Mouse (Mus musculus) left cerebral cortex, adult 2 months (tissue): ENCODE data around the gene Endou. TPM values are rescaled to one million over a fixed set of nuclear protein-coding genes. Genes with fewer than 3 reads are reported as not detected.

Experiments
- DNase-seq, 2 experiments: peaks; one replicate each; pipeline ENCODE4 v3.0.0; 2021 to 2022; ENCODE audit warnings: low spot score in 2 of 2, mixed read lengths in 1 of 2; ENCODE audit errors: extremely low spot score in 1 of 2
- H3K27ac ChIP-seq: fragments of 200-600 bp; 2 replicates; pipeline ENCODE4 v1.8.1; 2022
- H3K4me3 ChIP-seq: fragments of 200-600 bp; 2 replicates; pipeline ENCODE4 v1.8.1; 2022
- CTCF ChIP-seq: fragments of 200-600 bp; IDR thresholded peaks from 2 replicates; pipeline ENCODE4 v1.8.1; 2022; ENCODE audit warnings: antibody characterized with exemption, mild to moderate bottlenecking, moderate library complexity
- intact Hi-C: fragments of 180-260 bp; cut with DNase I; formaldehyde crosslinking; loops from one replicate; pipeline ENCODE4 v1.15.1; 2025
- total RNA-seq, 2 experiments: library from RNA; stranded (reverse); gene quantifications; 2 replicates each; pipeline ENCODE4 v1.2.3; 2021

Gene Endou
- total RNA-seq, 2 experiments from 2014 or later = 2.8 to 4.7 TPM

DNA sequence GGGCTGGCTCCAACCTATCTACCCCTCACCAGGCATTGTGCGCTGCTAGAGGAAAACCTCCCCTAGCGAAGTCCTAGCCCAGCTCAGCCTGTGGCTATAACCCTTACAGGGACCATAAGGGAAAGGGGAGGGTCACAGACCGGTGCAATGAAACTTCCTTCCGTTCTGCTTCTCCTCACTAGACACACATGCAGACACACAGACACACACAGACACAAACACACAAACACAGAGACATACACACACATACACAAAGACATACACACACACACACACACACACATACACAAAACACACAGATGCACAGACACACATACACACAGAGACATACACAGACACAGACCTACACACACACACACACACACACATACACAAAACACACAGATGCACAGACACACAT is 11.5 kb upstream of the Endou start:
- no peak for TF ChIP-seq CTCF
- no peak for DNase-seq
- no peak overlapping the region for H3K27ac ChIP-seq
- H3K4me3 ChIP-seq = no peak overlapping the region
- intact Hi-C loops = no loop called here

DNA sequence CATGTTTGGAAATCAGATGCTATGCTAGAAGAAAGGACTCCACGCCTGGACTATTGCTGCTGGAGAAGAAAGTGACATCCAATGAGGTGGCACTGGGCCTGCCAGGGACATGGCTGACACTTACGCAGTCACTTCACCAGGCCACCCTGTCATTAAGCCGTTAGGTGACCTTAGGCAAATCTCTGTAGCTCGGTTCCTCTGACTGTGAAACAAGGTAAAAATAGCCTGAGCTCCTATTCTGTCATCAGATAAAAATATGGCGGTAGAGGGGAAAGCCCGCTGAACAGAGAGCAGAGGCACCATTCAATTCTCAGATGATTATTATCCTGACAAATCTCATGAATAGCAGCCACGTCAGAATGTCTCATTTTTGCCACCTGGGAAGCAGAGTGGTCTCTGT is 10.9 kb upstream of the Endou start:
- intact Hi-C loops = no loop called here
- TF ChIP-seq CTCF = no peak
- no peak overlapping the region for H3K4me3 ChIP-seq
- DNase-seq = no peak
- no peak overlapping the region for H3K27ac ChIP-seq

DNA sequence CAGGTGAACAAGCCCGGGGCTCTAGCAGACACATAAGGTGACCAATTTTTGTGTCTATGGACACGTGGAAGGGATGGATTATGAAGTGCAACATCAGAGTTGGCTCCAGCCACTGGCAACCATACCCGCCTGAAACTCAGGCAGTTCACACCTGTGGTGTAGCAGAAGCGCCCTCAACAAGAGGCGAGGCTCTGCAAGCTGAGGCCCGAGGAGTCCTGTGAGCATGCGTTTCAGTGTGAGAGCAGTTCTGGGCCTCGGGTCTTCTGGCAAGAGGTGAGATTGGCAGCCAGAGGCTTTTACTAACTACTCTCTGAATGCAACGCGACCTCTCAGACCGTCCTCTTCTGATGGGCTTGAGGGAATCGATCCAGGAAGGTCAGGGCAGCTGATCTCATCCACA is 10.5 kb upstream of the Endou start:
- Histone ChIP-seq H3K4me3 (no peak overlapping the region), H3K27ac (no peak overlapping the region)
- DNase-seq = no peak
- intact Hi-C loops = no loop called here
- TF ChIP-seq CTCF = no peak

DNA sequence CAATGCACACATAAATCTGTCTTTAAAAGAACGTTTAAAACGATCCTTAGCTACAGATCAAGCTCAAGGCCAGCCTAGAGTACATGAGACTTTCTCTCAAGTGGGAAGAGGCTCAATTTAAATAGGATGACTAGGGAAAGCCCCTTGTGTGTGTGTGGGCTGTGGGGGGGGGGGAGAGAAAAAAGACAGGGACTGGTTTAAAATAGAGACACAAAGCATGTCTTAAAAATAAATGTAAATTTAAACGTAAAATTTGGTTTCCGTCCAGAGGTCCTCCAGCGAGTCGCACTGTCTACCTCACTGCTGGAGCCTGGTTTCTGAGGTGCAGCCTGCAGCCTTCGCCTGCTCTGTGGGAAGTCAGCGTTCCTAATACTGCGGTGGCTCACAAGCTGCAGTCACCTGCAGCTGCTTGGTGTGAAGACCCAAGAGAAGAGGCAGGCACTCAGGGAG is 9.2 kb upstream of the Endou start:
- H3K4me3 ChIP-seq = no peak overlapping the region
- intact Hi-C loops = no loop called here
- no peak for TF ChIP-seq CTCF
- H3K27ac ChIP-seq = no peak overlapping the region
- no peak for DNase-seq

DNA sequence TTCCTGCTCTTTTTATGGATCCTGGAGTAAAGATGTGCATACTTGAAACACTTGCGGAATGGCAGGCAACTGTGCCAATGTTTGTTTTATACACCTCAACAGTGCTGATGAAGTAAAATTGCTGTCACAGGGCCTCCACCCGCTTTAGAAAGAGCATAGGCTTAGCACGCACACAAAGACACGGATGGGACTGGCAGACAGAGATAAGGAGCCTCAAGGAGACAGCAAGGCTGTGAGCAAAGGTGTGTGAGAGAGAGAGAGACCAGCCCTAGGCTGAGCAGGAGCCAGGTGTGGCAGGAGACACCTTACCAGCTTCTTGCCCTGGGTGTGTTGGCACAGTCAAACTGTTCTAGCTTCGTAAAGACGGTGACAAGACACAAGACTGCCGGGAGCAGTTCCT is 7.8 kb upstream of the Endou start:
- no peak for DNase-seq
- H3K4me3 ChIP-seq = no peak overlapping the region
- TF ChIP-seq CTCF = no peak
- intact Hi-C loops = no loop called here
- no peak overlapping the region for H3K27ac ChIP-seq

DNA sequence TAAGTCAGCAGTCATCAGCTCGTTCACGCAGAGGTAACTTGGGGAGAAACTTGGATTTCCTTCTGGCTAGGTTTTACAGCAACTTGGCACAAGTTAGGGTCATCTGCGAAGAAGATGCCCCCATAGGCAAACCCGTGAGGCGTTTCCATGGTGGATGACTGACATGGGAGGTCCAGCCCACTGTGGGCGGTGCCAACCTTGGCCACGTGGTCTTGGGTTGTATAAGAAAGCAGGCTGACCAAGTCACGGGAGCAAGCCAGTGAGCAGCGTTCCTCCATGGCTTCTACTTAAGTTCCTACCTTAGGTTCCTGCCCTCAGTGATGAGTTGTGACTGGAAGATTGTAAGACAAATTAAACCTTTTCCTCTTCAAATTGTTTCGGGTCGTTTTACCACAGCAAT is 849 bp upstream of the Endou start:
- intact Hi-C loops = no loop called here
- TF ChIP-seq CTCF = no peak
- no peak for DNase-seq
- H3K27ac ChIP-seq = no peak overlapping the region
- no peak overlapping the region for H3K4me3 ChIP-seq

DNA sequence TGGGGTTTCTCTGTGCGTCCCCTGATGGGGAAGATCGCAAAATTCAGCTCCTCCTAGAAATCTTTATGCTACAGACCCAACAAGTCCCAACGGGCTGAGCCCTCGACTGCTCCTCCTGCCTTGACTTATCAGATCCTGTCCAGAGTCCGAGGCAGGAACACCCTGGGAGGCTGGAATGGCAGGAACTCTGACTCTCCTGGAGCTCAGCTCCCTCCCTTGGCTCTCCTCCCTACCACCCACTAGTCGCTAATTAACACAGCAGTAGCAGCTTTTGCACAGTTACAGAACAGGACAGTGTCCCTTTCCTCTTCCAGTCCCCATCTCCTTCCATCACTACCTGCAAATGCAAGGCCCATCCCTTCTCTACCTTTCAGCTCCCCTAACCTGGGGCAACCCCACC is 774 bp downstream of the Endou start:
- intact Hi-C loops = no loop called here
- Histone ChIP-seq H3K4me3 (no peak overlapping the region), H3K27ac (peak overlapping the region; percentile 57; the same call in 1 of the 2 replicates)
- TF ChIP-seq CTCF = no peak
- DNase-seq = no peak

DNA sequence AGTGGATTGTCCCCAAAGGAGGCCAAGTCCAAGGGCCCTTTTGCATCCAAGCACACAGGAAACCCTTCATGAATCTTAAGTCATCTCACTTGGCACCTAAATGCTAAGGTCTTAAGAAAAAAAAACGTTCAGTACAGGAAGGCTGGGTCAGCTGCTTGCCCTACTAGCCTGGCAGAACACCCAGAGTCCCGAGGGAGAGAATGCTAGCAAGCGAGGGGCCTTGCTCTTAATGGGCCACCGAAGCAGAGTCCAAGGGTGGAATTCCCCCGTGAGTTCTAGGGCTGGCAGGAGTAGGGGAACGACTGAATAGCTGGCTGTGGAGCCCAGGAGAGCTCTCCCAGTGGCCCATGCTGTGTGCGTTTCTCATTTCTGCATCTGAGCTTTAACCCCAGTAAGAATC is 2.3 kb downstream of the Endou start:
- peak in 1 of 2 experiments; percentile 47 for DNase-seq
- TF ChIP-seq CTCF = no peak
- H3K27ac ChIP-seq = no peak overlapping the region
- intact Hi-C loops = loop anchor here (5.0 kb wide), 1 partner anchor 297 kb away; no protein-coding TSS in a partner anchor
- no peak overlapping the region for H3K4me3 ChIP-seq

DNA sequence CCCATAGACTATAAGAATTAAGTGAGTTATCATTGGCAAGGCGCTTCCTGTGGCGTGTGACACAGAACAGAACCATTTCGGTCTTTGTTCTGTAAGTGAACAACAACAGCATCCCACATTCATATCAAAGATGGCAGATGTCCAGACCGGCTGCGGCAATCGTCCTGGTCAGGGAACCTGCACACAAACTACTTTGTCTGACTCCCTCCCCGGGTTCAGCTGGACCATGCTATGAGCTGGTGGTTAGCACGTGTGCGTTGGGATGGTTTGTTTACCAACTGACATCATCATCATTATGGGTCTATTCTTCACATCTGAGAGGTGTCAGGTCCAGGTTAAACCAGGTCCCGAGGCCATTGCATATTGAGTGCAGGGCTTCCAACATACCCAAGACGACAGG is 2.7 kb downstream of the Endou start:
- DNase-seq = no peak
- peak overlapping the region; percentile 15; the same call in 1 of the 2 replicates for H3K27ac ChIP-seq
- no peak for TF ChIP-seq CTCF
- no peak overlapping the region for H3K4me3 ChIP-seq
- intact Hi-C loops = loop anchor here (5.0 kb wide), 1 partner anchor 296 kb away; no protein-coding TSS in a partner anchor

DNA sequence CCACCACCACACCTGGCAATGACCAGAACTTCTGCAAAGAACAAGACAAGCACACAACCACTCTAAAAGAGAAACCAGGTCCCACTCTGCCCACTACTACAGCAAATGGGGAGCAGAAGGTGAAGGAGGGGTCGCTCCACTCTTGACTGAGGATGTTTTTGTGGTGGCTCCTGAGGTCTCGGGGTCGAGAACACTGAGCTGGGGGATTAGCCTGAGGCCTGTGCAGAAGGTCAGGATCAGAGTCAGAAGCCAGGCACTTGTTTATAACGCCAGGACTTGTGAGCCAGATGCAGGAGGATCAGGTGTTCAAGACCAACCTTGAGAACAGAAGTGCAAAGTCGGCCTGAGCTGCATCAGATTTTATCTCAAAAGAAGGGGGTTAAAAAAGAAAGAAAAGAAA is 3.6 kb downstream of the Endou start:
- no peak overlapping the region for H3K27ac ChIP-seq
- DNase-seq = no peak
- no peak for TF ChIP-seq CTCF
- no peak overlapping the region for H3K4me3 ChIP-seq
- intact Hi-C loops = loop anchor here (5.0 kb wide), 1 partner anchor 295 kb away; no protein-coding TSS in a partner anchor

DNA sequence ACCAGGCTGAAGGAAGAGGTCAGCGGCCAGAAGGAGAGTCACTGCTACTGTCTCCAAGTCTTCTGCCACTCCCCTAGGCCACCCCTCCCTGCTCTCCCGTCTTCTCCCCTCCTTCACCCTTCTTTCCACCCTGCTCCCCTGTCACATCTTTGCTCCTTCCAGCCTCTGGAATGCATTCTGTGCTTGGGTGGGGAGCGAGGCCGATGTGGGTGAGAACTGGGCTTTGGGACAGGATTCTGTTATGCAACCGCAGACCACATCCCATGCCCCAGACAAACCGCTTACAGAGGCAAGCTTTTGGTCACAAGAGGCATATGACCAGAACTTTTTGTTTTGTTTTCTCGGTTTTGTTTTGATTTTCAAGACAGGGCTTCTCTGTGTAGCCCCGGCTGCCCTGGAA is 4.1 kb downstream of the Endou start:
- DNase-seq = no peak
- intact Hi-C loops = loop anchor here (5.0 kb wide), 1 partner anchor 295 kb away; no protein-coding TSS in a partner anchor
- no peak for TF ChIP-seq CTCF
- H3K4me3 ChIP-seq = no peak overlapping the region
- H3K27ac ChIP-seq = no peak overlapping the region

DNA sequence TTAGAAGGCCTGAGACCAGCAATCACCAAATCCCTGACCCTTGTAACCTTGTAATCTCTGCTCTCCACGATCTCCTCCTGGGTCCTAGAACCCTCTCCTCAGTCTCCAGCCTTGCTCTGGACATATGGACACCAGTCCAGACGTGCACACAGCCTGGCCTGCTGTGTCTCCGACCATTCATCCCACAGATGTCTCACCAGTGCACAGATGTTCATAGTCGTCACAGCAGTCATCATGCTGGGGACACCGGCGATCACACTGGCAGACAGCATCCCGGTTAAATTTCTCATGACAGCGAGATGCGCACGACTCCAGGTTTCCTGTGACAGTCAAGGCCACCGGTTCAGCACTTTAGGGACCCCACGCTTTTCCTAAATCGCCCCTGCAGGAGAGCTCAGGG is 4.8 kb downstream of the Endou start:
- no peak overlapping the region for H3K27ac ChIP-seq
- intact Hi-C loops = loop anchor here (5.0 kb wide), 1 partner anchor 294 kb away; no protein-coding TSS in a partner anchor
- no peak overlapping the region for H3K4me3 ChIP-seq
- no peak for TF ChIP-seq CTCF
- DNase-seq = no peak

DNA sequence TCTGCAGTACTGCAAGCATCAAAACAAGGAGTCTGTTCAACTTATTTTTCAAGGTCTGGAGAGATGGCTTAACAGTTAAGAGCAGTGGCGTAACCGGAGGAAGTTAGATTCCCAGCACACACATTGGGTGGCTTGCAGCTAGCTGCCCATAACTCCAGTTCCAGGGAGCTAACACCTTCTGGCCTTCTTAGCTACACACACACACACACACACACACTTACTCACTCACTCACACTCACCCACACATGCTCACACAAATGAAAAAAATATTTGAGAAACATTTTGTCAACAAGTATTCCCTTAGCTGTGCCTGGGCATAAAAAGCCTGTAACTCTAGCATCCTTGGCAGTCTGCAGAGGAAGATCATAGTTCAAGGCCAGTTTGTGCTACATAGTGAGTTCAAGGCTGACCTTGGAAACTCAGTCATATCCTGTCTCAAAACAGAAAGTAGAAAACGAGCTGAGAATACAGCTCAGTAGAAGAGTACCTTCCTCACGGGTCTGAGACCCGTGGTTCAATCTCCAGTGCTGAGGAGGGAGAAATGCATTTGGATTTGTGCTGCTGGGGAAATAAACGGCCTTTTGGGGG is 5.8 kb downstream of the Endou start:
- DNase-seq = no peak
- H3K4me3 ChIP-seq = no peak overlapping the region
- intact Hi-C loops = loop anchor here (5.0 kb wide), 1 partner anchor 293 kb away; no protein-coding TSS in a partner anchor
- no peak for TF ChIP-seq CTCF
- H3K27ac ChIP-seq = no peak overlapping the region
